Mouse (Mus musculus): ENCODE measurements at regions not wholly inside any gene's neighbourhood (a gene's known extent, or its start where the extent isn't known, plus 50 kb on each side); places are given as distances from the start of the nearest gene placed in this dataset.

DNA sequence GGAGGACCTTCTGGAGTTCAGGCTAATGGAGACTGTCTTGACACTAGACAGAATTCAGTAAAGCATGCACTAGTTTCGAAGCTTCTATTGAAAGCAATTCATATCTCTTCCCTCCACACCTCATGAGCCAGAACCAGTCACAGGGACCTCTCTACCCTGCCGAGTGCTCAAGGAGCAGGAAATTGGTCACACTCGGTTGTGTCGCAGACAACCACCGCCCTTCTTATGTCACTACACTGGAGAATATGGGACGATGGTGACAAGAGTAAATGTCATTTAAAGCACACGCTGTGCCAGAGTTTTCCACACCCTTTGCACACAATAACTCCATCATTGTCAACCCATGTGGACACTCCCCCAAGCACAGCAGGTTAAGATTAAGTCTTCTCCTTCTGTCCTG lies 98.3 kb upstream of the Vstm2b start:
- TF ChIP-seq CTCF (conservative IDR thresholded peaks at IDR 0.05; ENCODE audit: low read length) (no peak), NANOG (IDR thresholded peaks at IDR 0.05; ENCODE audit: borderline replicate concordance, low read length) (no peak)

All from E14TG2a.4 (cell line).